Mouse (Mus musculus) adrenal gland, adult 18-20 months (tissue): ENCODE results near the gene 1700020L24Rik. TPM values are rescaled to one million over a fixed set of nuclear protein-coding genes. Genes with fewer than 3 reads are reported as not detected.

ENCODE experiments used
- DNase-seq, 2 experiments: peaks; one replicate each; pipeline ENCODE4 v3.0.0; 2021 to 2022; ENCODE audit warnings: low spot score in 2 of 2
- total RNA-seq, 2 experiments: library from RNA; stranded (reverse); gene quantifications; 1 replicate in 1 of 2; 2 replicates in 1 of 2; pipeline ENCODE4 v1.2.3; 2021

The 1700020L24Rik gene
- total RNA-seq, 2 experiments from 2014 or later, result 0.43 to 1.5 TPM

GRCm38 (mm10) chr11:83440081-83441064, 2.9 kb downstream of the 1700020L24Rik start:
- peak; percentile 86 to 87 for DNase-seq

DNA sequence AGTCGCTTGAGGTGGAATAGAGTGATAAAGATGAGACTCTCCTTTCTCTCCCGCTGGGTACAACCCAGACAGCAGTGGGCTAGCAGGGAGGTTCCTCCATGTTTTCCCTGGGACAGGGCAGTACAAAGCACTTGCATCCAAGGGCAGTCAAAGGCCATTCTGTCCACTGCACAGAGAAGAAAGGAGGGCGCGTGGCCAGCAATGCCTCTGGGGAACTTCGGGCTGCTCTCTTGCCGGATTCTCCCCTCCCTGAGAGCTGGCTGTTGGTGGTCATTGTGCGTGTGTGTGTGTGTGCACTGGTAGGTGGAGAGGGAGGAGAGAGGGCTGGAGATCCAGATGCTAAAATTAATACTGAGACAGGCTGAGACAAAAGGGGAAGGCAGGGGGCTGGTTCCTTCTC, 3.8 kb downstream of the 1700020L24Rik start:
- no peak for DNase-seq

- peak; percentile 75 to 77 for DNase-seq
Observed at GRCm38 (mm10) chr11:83442596-83443267, 5.3 kb downstream of the 1700020L24Rik start.

- no peak for DNase-seq
Observed at GRCm38 (mm10) chr11:83443824-83444223, 6.3 kb downstream of the 1700020L24Rik start.

DNA sequence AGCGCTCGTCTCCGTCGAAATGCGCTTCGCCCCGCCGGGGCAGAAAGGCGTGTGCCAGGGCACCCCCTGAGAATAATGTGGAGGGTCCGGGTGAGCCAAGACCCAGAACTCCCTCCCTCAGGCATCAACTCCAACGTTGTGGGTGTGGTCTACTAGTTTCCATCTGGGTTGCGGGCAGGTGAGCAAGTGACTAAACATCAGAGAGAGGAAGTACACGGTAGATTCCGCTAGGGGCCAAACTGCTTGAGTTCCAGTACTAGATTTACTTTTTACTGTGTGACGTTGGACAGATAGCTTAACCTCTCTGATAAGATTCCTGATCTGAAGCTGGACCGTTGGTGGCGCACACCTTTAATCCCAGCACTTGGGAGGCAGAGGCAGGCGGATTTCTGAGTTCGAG, 7.5 kb downstream of the 1700020L24Rik start:
- no peak for DNase-seq

- no peak for DNase-seq
Observed at GRCm38 (mm10) chr11:83447612-83448011, 10.1 kb downstream of the 1700020L24Rik start.

GRCm38 (mm10) chr11:83448021-83448926, 10.8 kb downstream of the 1700020L24Rik start:
- no peak for DNase-seq

GRCm38 (mm10) chr11:83448927-83449236, 11.4 kb downstream of the 1700020L24Rik start:
- DNase-seq, result no peak

- no peak for DNase-seq
Observed at GRCm38 (mm10) chr11:83449298-83449697, 11.8 kb downstream of the 1700020L24Rik start.

DNA sequence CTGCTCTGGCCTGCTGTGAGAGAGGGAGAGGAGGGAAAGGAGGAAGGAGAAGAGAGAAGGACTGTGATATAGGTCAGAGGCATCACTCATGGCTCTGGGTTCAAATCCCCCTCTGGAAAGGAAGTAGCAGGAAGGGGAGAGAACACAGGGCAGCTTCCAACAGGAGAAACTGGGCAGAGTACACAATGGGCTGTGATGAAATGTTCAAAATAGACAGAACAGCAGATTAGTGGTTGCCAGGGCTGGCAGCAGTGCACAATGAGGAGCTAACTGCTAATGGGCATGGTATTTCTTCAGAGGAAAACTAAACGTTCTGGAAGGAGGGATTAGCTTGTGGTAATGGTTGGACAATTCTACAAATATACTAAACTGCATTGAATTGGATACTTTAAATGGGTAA, 13.1 kb downstream of the 1700020L24Rik start:
- DNase-seq, result no peak

GRCm38 (mm10) chr11:83451281-83451680, 13.8 kb downstream of the 1700020L24Rik start:
- no peak for DNase-seq

DNA sequence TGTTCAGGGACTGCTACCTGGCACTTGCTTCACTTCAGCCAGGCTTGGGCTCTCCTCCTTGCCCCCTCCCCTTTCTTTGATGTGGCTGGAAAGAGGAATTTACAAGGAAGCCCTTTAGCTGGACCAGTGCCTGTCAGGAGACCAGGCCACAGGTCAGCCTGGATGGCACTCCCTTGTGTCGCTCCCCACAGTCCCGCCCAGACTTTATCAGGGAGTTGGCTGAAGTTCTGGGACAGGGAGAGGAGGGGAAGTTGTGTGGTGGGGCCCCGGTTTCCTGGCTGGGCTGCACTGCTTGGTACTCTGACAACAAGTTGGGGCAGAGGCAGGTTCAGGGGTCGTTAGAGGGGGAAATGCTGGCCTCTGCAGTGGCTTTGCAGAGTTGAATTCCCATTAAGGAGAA, 17.1 kb downstream of the 1700020L24Rik start:
- no peak for DNase-seq

DNA sequence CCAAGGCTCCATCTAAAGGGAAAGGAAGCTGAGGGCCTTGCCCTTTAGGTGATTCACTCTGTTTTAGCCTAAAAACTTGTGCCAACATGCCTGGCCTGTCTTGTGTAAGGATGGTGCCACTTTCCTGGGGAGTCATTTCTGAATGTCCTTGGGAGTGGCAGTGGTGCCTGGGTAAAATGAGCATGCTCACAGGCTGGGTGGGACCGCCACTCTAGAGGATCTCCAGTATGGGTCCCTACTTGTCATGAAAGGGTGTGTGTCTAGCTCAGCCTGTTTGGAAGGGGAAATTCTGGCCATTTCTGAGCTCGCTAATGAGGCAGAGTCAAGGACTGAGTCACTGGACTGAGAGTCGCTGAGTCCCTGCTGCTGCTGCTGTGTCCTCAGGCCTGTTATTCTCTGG, 18.1 kb downstream of the 1700020L24Rik start:
- peak in 1 of 2 experiments; percentile 50 for DNase-seq

GRCm38 (mm10) chr11:83457257-83457656, 19.8 kb downstream of the 1700020L24Rik start:
- DNase-seq, result no peak

DNA sequence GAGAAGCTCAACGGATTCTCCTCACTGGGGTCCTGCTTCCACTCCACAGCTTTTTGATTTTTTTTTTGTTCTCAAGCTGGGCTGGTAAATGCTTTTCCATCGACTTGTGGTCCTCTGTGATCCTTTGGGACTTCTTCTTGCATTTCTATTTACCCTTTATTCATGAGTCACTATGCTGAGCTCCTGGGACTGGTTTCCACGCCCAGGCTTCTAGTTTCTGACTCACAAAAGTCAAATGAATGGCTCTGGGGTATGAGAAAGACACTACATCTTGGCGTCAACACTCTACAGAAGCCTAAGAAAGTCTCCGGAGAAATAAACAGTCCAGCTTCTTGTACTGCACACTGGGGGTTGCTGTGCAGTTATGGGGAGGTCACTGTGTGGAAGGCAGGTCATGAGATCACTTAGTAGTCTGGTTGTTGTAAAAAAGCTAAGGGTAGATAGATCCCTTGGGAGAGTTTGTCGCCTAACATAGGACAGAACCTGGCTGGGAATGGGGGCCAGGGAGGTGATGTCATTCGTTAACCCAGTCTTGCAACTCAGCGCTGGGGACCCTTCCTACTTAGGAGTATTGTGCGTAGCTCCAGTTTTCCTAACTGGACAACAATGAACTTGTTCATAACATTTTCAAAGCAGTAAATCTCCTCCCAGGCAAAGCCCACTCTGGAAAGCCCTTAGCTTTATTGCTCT, 20.6 kb downstream of the 1700020L24Rik start:
- DNase-seq, result no peak

DNA sequence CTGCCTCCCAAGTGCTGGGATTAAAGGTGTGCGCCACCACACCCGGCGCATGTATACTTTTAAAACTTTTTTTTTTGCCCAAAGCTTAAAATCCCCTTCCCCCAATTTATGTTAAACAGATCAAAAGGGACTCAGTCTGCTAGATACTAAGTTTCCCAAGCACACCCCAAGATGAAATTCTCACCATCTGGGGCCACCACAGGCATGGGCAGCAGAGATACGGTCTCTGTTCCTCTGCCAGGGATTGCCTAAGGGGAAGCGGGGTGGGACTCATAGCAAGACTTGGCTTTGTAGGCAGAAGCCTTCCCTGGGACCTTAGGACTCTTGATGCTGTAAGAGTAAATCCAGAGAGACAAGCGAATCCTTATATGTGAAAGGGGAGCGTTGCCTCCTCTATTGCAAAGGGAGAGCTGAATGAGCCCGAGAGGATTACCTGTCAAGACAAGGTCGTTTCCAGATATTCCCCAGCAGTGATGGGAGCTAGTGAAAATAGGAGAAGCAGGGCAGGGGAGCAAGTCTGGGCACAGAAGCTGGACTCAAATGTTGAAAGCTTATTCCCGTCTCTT, 24.1 kb downstream of the 1700020L24Rik start:
- DNase-seq, result no peak

DNA sequence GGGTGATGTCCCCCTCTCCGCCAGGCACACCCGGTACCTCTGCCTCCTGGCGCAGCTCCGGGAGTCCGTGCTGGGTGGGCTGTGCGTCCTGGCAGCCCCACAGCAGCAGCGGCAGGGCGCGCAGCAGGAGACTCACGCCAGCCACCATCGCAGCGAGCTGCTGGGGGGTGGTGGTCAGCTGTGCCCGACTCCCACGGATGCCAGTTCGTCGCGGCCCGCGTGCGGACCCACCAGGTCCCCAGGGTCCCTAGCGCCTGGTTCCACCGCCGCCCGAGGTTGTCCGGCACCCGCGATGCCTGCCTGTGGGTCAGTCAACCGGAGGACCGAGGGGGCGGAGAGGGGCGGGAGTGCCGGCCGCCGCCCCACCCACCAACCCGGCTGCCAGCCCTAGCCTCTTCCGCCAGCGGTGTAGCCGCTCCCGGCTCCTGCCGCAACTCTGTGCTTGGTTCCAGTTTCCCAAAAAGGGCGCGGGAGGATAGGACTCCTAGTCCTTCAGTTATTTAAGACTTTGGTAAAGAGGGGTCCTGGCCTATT, 25.3 kb downstream of the 1700020L24Rik start, which contains the start of gene Mmp28:
Gene Mmp28 (minus strand): TSS at position 361 of the 534 bp plus-strand sequence.
- DNase-seq, result peak; percentile 73 to 75

GRCm38 (mm10) chr11:83465976-83466375, 28.5 kb downstream of the 1700020L24Rik start:
- DNase-seq, result no peak

DNA sequence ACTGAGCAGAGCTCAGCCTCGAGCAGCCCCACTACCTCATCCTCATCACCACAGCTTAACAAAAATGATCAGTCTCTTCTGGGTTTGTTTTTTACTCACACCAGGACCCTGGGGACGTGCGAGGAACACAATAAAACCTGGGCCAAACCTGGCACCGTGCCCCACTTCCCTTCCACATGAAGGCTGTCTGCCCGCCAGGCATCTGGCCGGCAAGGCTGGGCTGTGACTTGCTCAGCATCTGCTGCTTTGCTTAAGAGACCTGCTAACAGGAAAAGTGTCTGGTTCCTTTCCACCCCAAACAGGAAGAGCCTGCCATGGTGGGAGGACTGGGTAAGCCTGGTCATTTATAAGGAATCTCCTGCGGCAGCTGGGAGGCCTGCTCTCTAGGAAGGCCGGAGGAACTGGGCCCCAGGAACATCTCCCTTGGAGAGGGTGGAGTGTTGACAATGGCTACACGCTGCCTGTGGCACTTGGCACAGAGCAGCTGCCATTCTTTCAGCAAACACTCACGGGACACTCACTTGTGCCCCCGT, 29.7 kb downstream of the 1700020L24Rik start:
- DNase-seq, result peak in 1 of 2 experiments; percentile 66

DNA sequence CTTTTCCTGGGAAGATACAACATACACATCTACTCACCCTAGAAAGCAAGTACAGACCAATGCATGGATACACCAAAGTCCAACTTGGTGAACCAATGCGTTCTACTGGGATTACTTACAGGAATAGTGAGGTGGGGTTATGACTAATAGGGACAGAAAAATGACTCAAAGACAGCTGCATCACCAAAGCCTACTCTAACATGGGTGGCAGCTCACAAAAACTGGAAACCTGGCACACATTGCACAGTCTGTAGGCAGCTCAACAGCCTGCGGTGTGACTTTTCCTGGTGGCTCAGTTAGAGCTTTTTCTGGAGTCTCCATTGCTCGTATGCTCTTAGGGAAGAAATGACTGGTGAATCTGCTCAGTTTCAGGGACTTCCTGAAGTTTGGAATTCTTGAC, 31.3 kb downstream of the 1700020L24Rik start:
- no peak for DNase-seq
